Mouse (Mus musculus) mesoderm, embryonic 11.5 days (tissue): Measurements from ENCODE around the gene Ube2r2.

Source experiments
- DNase-seq: peaks from one replicate; pipeline ENCODE4 v3.0.0-alpha.2; 2012; ENCODE audit warnings: low read depth, low spot score

The Ube2r2 gene

GRCm38 (mm10) chr4:41174631-41175030 is 39.1 kb downstream of the Ube2r2 start:
- no peak for DNase-seq

DNA sequence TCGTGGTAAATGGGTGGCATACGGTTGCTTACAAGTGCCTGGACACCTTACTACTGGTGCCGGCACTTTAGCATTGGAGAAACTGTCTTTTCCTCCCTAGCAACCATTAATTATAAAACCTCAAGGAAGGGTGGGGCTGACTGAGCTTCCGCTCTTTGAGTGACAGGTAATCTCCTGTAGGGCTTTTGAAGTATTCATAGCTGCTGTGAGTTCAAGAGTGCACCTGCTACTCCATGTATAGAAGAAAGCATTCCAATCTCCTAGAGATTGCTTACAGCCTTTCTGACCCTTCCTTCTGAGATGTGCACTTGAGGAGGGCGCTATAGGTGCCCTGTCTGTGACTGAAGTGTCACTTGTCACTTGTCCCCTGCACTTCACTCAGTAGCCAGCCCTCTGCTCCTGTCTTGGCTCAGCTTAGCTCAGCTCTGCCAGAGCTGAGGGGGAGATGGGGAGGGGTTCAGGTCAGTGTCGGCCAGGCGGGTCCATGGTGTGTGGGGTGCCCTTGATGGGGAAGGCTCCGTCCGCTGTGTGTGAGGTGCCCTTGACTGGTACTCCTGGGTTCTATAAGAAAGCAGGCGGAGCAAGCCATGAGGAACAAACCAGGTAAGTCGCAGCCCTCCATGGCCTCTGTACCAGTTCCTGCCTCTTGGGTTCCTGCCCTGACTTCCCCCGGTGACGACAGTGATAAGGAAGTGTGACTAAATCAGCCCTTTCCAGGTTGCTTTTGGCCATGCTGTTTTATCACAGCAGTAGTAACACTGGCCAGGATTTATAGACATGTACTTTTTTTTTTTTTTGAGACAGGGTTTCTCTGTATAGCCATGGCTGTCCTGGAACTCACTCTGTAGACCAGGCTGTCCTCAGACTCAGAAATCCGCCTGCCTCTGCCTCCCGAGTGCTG is 44.5 kb downstream of the Ube2r2 start:
- DNase-seq: no peak

- DNase-seq: no peak
These were observed 54.3 kb downstream of the Ube2r2 start for GRCm38 (mm10) chr4:41189809-41190208.

GRCm38 (mm10) chr4:41192544-41193512 is 57.3 kb downstream of the Ube2r2 start:
- DNase-seq: no peak

DNA sequence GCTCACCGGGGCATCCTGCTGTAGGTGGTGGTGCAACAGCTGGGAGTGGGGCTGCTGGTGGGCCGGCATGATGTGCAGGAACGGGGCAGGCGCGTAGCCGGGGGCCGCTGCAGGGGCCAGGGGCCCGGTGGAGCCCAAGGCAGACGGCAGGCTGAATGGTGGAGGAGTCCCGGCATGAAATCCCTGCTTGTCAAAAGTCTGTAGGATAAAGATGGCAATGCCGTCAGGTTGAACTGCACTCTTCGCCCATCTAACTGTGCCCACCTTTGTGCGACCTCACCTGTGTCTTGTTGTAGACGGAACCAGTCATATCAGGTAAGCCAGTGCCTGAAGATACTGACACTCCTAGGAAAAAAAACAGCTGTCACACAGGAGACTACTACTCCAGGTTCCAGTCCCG is 59.8 kb downstream of the Ube2r2 start:
- no peak for DNase-seq

- no peak for DNase-seq
These were observed 61.5 kb downstream of the Ube2r2 start for GRCm38 (mm10) chr4:41196861-41197610.

- DNase-seq: no peak
These were observed 66.6 kb downstream of the Ube2r2 start for GRCm38 (mm10) chr4:41202135-41202534.

DNA sequence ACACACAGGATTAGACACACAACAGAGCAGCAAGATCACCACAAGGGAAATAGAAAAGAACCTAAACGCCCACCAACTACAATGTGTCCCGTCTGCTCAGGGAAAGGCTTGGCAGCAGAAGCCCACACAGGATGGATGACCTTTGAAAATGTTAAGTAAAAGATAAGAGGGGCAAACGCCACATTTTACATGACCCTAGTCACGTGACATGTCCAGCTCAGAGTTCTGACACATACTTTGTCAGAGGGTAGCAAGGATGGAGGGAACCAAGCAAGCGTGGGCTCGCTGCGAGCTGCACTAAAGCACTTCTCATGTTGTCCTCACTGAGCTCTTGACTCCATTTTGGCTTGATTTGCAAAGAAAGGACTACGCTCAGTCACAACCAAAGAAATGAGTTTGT is 70.2 kb downstream of the Ube2r2 start:
- no peak for DNase-seq

GRCm38 (mm10) chr4:41208050-41208449 is 72.5 kb downstream of the Ube2r2 start:
- no peak for DNase-seq

GRCm38 (mm10) chr4:41225412-41225811 is 89.9 kb downstream of the Ube2r2 start:
- DNase-seq: peak; percentile 6

- DNase-seq: peak; percentile 65
These were observed 90.8 kb downstream of the Ube2r2 start for GRCm38 (mm10) chr4:41226351-41226750.

DNA sequence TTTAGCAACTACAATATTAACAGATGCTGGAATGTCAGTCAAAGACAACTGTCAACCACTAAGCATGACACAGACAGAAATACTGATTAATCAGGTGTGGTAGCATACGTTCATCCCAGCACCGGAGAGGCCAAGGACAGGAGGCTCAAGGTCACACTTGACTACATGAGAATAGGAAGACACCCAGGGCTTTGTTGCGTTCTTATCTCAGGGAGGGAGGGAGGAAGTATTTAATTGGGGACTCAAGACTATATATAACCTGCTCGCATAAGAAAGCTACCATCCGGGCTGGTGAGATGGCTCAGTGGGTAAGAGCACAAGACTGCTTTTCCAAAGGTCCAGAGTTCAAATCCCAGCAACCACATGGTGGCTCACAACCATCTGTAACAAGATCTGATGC is 100.1 kb downstream of the Ube2r2 start:
- no peak for DNase-seq

GRCm38 (mm10) chr4:41240916-41241315 is 105.4 kb downstream of the Ube2r2 start:
- no peak for DNase-seq
